Mouse (Mus musculus) lung, embryonic 14.5 days (tissue): ENCODE data around the gene Creb5. TPM values are rescaled to one million over a fixed set of nuclear protein-coding genes. Genes with fewer than 3 reads are reported as not detected.
A peak's percentile ranks its signal among the peaks of the same experiment; 100 is the strongest.

Experiments used
- ATAC-seq: fragments of 200-750 bp; cut with Nextera tagmentation; 2 replicates; pipeline ENCODE4 v1.8.0; 2017; ENCODE audit warnings: mild to moderate bottlenecking, moderate TSS enrichment, moderate library complexity; ENCODE audit not compliant: insufficient read depth
- DNase-seq: peaks from one replicate; pipeline ENCODE4 v3.0.0-alpha.2; 2015
- H3K27ac ChIP-seq: fragments of 300-500 bp; sonication (generic); 2 replicates; pipeline ENCODE4 v1.5.1; 2014; ENCODE audit warnings: low read depth, mild to moderate bottlenecking, moderate library complexity
- H3K27me3 ChIP-seq: fragments of 300-500 bp; sonication (generic); 2 replicates; pipeline ENCODE4 v1.6.1; 2014; ENCODE audit warnings: low read length, control low read depth; ENCODE audit not compliant: insufficient read depth
- H3K36me3 ChIP-seq: fragments of 300-500 bp; sonication (generic); 2 replicates; pipeline ENCODE4 v1.6.1; 2014; ENCODE audit warnings: control low read depth; ENCODE audit not compliant: insufficient read depth
- H3K4me1 ChIP-seq: fragments of 300-500 bp; sonication (generic); 2 replicates; pipeline ENCODE4 v1.6.1; 2014; ENCODE audit warnings: antibody characterized with exemption, control low read depth; ENCODE audit not compliant: insufficient read depth
- H3K4me2 ChIP-seq: fragments of 300-500 bp; sonication (generic); 2 replicates; pipeline ENCODE4 v1.6.1; 2014; ENCODE audit warnings: mild to moderate bottlenecking
- H3K4me3 ChIP-seq: fragments of 300-500 bp; sonication (generic); 2 replicates; pipeline ENCODE4 v1.5.1; 2014; ENCODE audit warnings: low read depth, low read length
- H3K9ac ChIP-seq: fragments of 300-500 bp; sonication (generic); 2 replicates; pipeline ENCODE4 v1.6.1; 2014
- H3K9me3 ChIP-seq: fragments of 300-500 bp; sonication (generic); 2 replicates; pipeline ENCODE4 v1.6.1; 2016; ENCODE audit warnings: low read depth, low read length, control low read depth
- CTCF ChIP-seq: IDR thresholded peaks from 2 replicates; pipeline ENCODE4 v1.5.1; 2016; ENCODE audit warnings: antibody characterized with exemption, low read depth
- WGBS: fragments of 180-500 bp; shearing (Covaris S2); extraction: QIAGEN DNeasy Blood & Tissue Kit; methylation state at CpG from one replicate; pipeline ENCODE4 v1.1.7; 2014; 5-methylcytosine and 5-hydroxymethylcytosine counted together
- polyA plus RNA-seq: library from polyadenylated mRNA; unstranded; fragments of >200 nt; fragmentation: Nextera tagmentation; extraction: Ambion mirVana; gene quantifications from 2 replicates; pipeline ENCODE4 v1.2.1, GENCODE M21; 2014

Gene Creb5
- polyA plus RNA-seq, 1 experiment from 2014 or later = 6.4 TPM

DNA sequence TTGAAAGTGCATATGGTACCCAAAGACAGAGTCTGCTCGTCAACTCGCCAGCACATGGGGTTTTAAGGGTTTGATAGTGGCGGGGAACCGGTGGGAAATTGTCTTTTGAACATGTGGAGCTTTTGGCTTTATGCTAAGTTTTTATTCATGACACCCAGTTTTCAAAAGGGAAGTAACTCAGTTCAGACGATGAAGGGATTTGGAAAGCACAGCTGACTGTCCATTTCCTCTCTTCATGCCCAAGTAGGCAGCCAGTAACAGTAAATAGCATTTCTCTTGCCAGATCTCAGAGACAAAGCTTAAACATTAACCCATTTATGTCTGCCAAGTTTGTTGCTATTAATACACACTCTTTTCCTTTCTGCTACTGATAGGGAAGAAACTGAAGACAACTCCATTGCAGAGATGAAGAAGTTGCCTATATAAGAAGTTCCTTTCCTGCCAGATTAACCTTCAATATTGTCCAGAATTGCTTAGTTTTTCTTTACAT, 444.0 kb downstream of the Creb5 start:
- no peaks in the 10 kb centered on the region for H3K9me3 ChIP-seq
- WGBS = 66% methylated on average over 5 of the region's 5 CpGs
- no peak for ATAC-seq
- no peaks in the 10 kb centered on the region for H3K4me1 ChIP-seq
- H3K9ac ChIP-seq = no peak overlapping the region
- H3K4me2 ChIP-seq = no peak overlapping the region
- no peaks in the 10 kb centered on the region for H3K36me3 ChIP-seq
- TF ChIP-seq CTCF = no peak
- no peaks in the 10 kb centered on the region for H3K27me3 ChIP-seq
- H3K4me3 ChIP-seq = no peak overlapping the region
- DNase-seq = no peak
- H3K27ac ChIP-seq = no peak overlapping the region

GRCm38 (mm10) chr6:53733546-53733945, 446.5 kb downstream of the Creb5 start:
- Histone ChIP-seq H3K27ac (no peak overlapping the region), H3K27me3 (no peaks in the 10 kb centered on the region), H3K4me1 (no peaks in the 10 kb centered on the region), H3K36me3 (no peaks in the 10 kb centered on the region), H3K4me2 (no peak overlapping the region), H3K9ac (no peak overlapping the region), H3K9me3 (no peaks in the 10 kb centered on the region), H3K4me3 (no peak overlapping the region)
- DNase-seq (no peak), ATAC-seq (no peak)
- 84% methylated on average over 1 of the region's 1 CpGs for WGBS
- TF ChIP-seq CTCF = no peak

DNA sequence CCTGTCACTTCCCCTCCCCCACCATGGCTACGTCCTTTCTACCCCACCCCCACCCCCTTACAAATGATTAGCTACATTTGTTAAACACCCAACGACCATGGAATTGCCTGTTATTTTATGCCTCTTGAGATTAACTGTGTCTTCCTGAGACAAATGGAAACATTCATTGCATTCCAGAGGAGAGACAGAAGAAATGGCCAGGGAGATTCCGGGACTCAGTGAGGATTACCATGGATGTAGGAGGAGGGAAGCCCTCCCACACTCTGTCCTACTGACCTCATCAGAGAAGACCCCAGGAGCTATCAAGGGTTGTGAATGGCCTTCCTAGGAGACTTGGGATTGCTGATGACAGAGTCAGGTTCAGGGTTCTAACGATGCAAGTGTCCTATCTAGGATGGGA, 446.9 kb downstream of the Creb5 start:
- Histone ChIP-seq H3K27ac (no peak overlapping the region), H3K4me1 (no peaks in the 10 kb centered on the region), H3K9me3 (no peaks in the 10 kb centered on the region), H3K9ac (no peak overlapping the region), H3K36me3 (no peaks in the 10 kb centered on the region), H3K4me3 (no peak overlapping the region), H3K4me2 (no peak overlapping the region), H3K27me3 (no peaks in the 10 kb centered on the region)
- 25% methylated on average over 4 of the region's 4 CpGs for WGBS
- no peak for TF ChIP-seq CTCF
- no peak for ATAC-seq
- no peak for DNase-seq

DNA sequence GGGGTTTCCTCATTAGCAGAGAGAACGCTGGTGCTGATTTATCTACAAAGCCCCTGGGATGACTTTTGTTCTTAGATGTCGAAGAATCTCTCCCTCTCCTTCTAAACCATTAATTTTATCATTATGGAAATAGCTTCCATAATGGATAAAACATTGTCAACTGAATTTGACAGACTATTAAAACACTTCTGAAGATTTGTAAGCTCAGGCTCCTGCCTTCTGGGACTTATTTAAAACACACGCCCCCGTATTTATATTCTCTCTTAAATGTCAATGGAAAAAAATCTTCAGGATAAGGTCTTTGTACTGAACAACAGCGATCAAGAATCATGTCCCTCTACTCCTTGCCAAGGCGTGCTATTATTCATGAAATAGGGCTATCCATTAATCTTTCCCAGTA, 448.6 kb downstream of the Creb5 start:
- no peaks in the 10 kb centered on the region for H3K36me3 ChIP-seq
- no peak overlapping the region for H3K9ac ChIP-seq
- no peak for TF ChIP-seq CTCF
- no peaks in the 10 kb centered on the region for H3K27me3 ChIP-seq
- DNase-seq (no peak), ATAC-seq (no peak)
- H3K4me3 ChIP-seq = no peak overlapping the region
- H3K9me3 ChIP-seq = no peaks in the 10 kb centered on the region
- H3K4me2 ChIP-seq = no peak overlapping the region
- 50% methylated on average over 6 of the region's 6 CpGs for WGBS
- H3K4me1 ChIP-seq = no peaks in the 10 kb centered on the region
- no peak overlapping the region for H3K27ac ChIP-seq

- ATAC-seq (peak; percentile 56; the same call in 1 of the 2 replicates), DNase-seq (peak; percentile 61)
- H3K27ac ChIP-seq = no peak overlapping the region
- H3K9ac ChIP-seq = no peak overlapping the region
- no peaks in the 10 kb centered on the region for H3K4me1 ChIP-seq
- H3K36me3 ChIP-seq = no peaks in the 10 kb centered on the region
- H3K4me3 ChIP-seq = no peak overlapping the region
- no peaks in the 10 kb centered on the region for H3K27me3 ChIP-seq
- no peak for TF ChIP-seq CTCF
- H3K4me2 ChIP-seq = no peak overlapping the region
- H3K9me3 ChIP-seq = no peaks in the 10 kb centered on the region
These were observed 451.1 kb downstream of the Creb5 start for GRCm38 (mm10) chr6:53738206-53738605.

GRCm38 (mm10) chr6:53741222-53741621, 454.2 kb downstream of the Creb5 start:
- WGBS = 87% methylated on average over 3 of the region's 3 CpGs
- ATAC-seq = no peak
- Histone ChIP-seq H3K27me3 (no peaks in the 10 kb centered on the region), H3K36me3 (no peaks in the 10 kb centered on the region), H3K4me3 (no peak overlapping the region), H3K27ac (no peak overlapping the region), H3K4me1 (no peaks in the 10 kb centered on the region), H3K9me3 (no peaks in the 10 kb centered on the region), H3K9ac (no peak overlapping the region), H3K4me2 (no peak overlapping the region)
- no peak for TF ChIP-seq CTCF
- DNase-seq = no peak

Other genes with a start within 250 kb of the Creb5 start
- 3.9 TPM in 2 replicates for gene Jazf1, start 218.6 kb upstream of the Creb5 start, polyA plus RNA-seq